Mouse (Mus musculus) cerebellum, postnatal 36 days (tissue): ENCODE measurements around the gene Gm9821.
A peak's percentile ranks its signal among the peaks of the same experiment; 100 is the strongest.

Experiments used
- DNase-seq, 2 experiments: peaks; one replicate each; pipeline ENCODE4 v3.0.0; 2021 to 2022; ENCODE audit warnings: mixed read lengths in 2 of 2

Gene Gm9821

GRCm38 (mm10) chr2:91949411-91950274 lies 4.1 kb downstream of the Gm9821 start:
- peak; percentile 73 to 77 for DNase-seq

DNA sequence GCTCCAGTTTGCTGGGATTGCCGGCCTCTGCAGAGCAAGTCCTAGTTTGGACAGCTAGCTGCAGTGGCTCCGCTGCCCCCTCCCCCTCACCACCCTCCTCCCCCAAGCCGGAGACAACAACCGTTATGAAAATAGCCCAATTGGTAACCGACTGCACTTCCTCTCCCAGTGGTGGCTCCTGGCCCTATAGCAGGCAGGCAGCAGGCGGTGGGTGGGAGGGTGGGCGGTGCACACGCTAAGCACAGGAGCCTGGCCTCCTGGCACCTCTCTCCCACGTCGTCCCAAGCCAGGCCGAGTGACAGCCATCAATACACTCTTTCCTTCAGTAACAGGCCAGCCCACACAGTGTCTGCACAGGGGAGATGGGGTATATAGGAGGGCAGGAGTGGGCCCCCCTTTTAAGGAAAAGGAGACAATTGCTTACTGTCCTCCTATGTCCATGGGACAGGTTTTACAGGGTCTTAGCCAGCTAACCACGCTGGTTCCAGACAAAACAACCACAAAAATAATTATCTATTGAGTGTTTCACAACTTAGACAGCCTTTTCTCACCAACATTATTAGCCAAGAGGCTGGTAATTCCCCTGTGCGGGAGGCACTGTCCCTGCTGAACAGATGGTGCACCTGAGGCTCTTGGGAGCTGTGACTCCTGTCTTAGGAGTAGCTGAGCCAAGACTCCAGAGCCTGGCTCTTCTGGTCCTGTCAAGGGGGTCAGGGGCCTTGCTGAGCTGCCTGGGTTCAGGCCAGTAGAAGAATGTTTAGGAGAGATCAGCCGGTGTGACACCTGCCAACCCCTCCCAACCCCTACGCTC lies 5.0 kb downstream of the Gm9821 start:
- peak; percentile 78 to 81 for DNase-seq

DNA sequence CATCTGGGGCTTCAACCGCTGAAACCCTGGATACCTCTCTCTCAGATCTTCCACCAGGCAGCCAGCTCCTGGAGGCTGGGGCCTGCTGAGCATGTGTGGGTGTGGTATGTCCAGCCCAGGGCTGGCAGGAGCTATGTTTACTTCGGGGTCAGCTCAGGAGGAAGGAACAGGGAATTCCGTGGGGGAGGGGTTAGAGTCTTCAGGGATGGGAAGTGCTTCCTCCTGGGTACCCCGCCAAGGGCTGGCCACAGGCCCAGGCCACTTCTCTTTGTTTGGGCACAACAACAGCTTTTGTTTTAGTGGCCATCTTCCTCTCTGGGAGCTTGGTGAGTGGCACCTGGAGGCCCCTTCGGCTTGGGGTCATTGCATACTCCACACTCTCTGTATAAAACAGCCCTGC lies 8.3 kb downstream of the Gm9821 start:
- DNase-seq = peak; percentile 52 to 56

GRCm38 (mm10) chr2:91955121-91955591 lies 9.7 kb downstream of the Gm9821 start:
- peak; percentile 49 to 60 for DNase-seq

DNA sequence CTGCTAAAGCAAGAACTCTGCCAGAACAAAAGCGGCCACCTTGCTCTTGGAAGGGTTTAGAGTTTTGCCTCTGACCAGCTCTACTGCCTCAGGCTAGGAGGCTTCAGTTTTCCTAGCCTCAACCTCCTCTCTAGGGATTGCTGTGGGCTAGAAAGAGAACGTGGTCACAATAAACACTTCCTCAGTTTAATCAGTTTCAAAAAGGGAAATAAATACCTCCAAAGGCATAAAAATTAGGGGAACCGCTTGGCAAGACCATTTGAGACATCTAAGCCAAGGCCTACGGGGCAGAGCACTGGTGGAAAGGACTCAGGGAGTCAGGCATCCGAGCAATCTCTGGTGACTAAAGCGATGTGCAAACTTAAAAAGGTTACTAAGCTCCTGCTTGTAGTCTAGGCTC lies 10.4 kb downstream of the Gm9821 start:
- no peak for DNase-seq

- DNase-seq = peak; percentile 40 to 54
Observed at GRCm38 (mm10) chr2:91957096-91957495, 11.6 kb downstream of the Gm9821 start.

DNA sequence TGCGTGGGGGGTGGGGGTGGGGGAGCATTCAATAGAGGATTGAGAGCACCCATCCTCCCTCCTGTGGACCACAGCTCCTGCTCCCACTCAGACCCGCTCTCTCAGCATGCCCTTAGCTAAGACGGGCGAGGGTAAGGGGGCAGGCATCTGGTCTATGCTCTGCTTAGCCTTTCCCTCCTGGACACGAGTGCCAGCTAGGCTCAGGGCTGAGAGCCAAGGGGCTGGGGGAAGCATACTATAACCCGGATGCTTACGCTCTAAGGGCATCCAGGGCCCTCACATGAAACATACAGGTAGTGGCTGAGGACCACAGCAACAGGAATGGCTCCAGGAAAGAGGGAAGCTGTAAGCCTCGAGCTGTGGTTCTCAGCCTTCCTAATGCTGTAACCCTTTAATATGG lies 12.5 kb downstream of the Gm9821 start:
- DNase-seq = no peak

GRCm38 (mm10) chr2:91958701-91959457 lies 13.4 kb downstream of the Gm9821 start:
- DNase-seq = peak; percentile 56

DNA sequence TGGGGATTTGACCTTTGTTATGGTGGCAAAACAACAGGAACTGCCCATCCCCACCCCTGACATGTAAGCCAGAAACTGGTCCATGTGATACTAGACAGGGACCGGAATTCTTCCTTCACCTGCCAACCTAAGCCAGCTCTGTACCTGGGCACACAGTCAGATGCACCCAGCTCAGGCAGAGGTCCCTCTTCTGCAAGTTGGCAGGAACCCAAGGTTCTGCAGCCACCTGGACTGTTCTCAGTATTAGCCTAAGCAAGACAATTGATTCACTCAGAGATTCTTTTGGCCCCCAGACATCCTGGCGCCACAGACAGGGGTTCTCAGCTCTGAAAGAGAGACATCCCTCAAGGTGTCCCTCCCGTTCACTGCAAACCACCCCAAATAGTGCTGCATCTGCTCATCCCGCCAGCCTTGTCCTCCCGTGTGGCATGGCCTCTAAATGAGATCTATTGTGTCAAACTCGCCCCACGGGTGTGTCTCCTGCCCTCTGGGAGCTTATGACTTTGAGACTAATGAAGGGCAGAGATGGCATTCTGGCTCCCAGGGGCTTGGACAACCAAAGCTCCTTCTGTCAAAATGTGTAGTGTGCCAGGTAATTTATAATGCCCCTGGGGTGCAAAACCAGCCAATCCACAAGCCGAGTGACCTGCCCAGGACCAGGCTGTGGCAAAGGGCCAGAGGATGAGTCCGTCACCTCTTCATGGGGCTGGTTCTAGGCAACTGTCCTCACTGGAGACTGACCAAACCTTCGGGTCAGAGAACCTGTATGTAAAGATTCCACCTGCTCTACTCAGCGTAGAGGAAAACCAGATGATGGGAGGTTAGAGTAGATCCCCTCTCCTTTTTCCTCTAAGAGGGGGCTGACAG lies 14.3 kb downstream of the Gm9821 start:
- DNase-seq = peak; percentile 86

- peak in 1 of 2 experiments; percentile 33 for DNase-seq
Observed at GRCm38 (mm10) chr2:91960459-91960858, 15.0 kb downstream of the Gm9821 start.

- peak in 1 of 2 experiments; percentile 43 for DNase-seq
Observed at GRCm38 (mm10) chr2:91961901-91962761, 16.6 kb downstream of the Gm9821 start.

GRCm38 (mm10) chr2:91962864-91963401 lies 17.4 kb downstream of the Gm9821 start:
- peak; percentile 46 to 54 for DNase-seq

GRCm38 (mm10) chr2:91963443-91963932 lies 18.0 kb downstream of the Gm9821 start:
- DNase-seq = peak; percentile 96

GRCm38 (mm10) chr2:91964610-91965204 lies 19.2 kb downstream of the Gm9821 start:
- no peak for DNase-seq

GRCm38 (mm10) chr2:91965417-91965816 lies 19.9 kb downstream of the Gm9821 start:
- no peak for DNase-seq

GRCm38 (mm10) chr2:91966367-91966766 lies 20.9 kb downstream of the Gm9821 start:
- DNase-seq = no peak

GRCm38 (mm10) chr2:91967962-91968361 lies 22.5 kb downstream of the Gm9821 start:
- DNase-seq = no peak

GRCm38 (mm10) chr2:91971231-91972097 lies 26.0 kb downstream of the Gm9821 start:
- DNase-seq = peak; percentile 76 to 84

- DNase-seq = no peak
Observed at GRCm38 (mm10) chr2:91972121-91972566, 26.6 kb downstream of the Gm9821 start.
